Mouse (Mus musculus) C2C12 (cell line): ENCODE data around the gene Myf5. TPM values are rescaled to one million over a fixed set of nuclear protein-coding genes. Genes with fewer than 3 reads are reported as not detected.

Experiments used
- H3K27me3 ChIP-seq: one replicate; pipeline ENCODE4 v1.6.1; 2011; ENCODE audit not compliant: control insufficient read depth, insufficient read depth, insufficient read length
- H3K36me3 ChIP-seq: one replicate; pipeline ENCODE4 v1.6.1; 2011; ENCODE audit not compliant: control insufficient read depth, insufficient read depth
- H3K4me3 ChIP-seq: one replicate; pipeline ENCODE4 v1.5.1; 2011; ENCODE audit warnings: mild to moderate bottlenecking, control low read depth; ENCODE audit not compliant: poor library complexity, insufficient read depth, severe bottlenecking
- H3K79me2 ChIP-seq: one replicate; pipeline ENCODE4 v1.6.1; 2011; ENCODE audit not compliant: control insufficient read depth, insufficient read depth
- H3K79me3 ChIP-seq: one replicate; pipeline ENCODE4 v1.6.1; 2011; ENCODE audit warnings: low read depth, control low read depth
- H3ac ChIP-seq: one replicate; pipeline ENCODE3; 2011; ENCODE audit warnings: low read depth; ENCODE audit not compliant: control insufficient read depth, insufficient read length
- CEBPB ChIP-seq: IDR thresholded peaks from one replicate; pipeline ENCODE4 v1.6.1; 2011; ENCODE audit warnings: low read depth, mild to moderate bottlenecking, control low read depth, moderate library complexity
- CTCF ChIP-seq: IDR thresholded peaks from one replicate; pipeline ENCODE4 v1.5.1; 2011; ENCODE audit not compliant: control insufficient read depth, insufficient read depth, insufficient read length
- FOSL1 ChIP-seq: IDR thresholded peaks from one replicate; pipeline ENCODE4 v1.8.0; 2011; ENCODE audit warnings: mild to moderate bottlenecking, low read length; ENCODE audit not compliant: poor library complexity, insufficient read depth, severe bottlenecking
- MAX ChIP-seq: IDR thresholded peaks from one replicate; pipeline ENCODE4 v1.6.1; 2011; ENCODE audit warnings: mild to moderate bottlenecking, control low read depth
- MYOD1 ChIP-seq: IDR thresholded peaks from one replicate; pipeline ENCODE4 v1.6.1; 2011; ENCODE audit warnings: low read depth; ENCODE audit not compliant: control insufficient read depth, insufficient read length
- MYOG ChIP-seq: IDR thresholded peaks from one replicate; pipeline ENCODE4 v1.6.1; 2011; ENCODE audit not compliant: control insufficient read depth, insufficient read length; ENCODE audit errors: extremely low read depth
- USF1 ChIP-seq: IDR thresholded peaks from one replicate; pipeline ENCODE4 v1.6.1; 2011; ENCODE audit warnings: low read depth, mild to moderate bottlenecking, control low read depth, moderate library complexity
- polyA plus RNA-seq: library from polyadenylated mRNA; unstranded; fragments of >200 nt; fragmentation: generic; extraction: Trizol; gene quantifications from one replicate; pipeline ENCODE4 v1.2.1, GENCODE M21; 2012; ENCODE audit warnings: missing spikeins

Gene Myf5
- polyA plus RNA-seq, 1 experiment: 10.7 TPM

- TF ChIP-seq FOSL1 (no peak), CEBPB (peak; percentile 79)
- Histone ChIP-seq H3K4me3 (no peak overlapping the region), H3K79me3 (no peaks in the 10 kb centered on the region), H3K27me3 (no peaks in the 10 kb centered on the region), H3K36me3 (no peaks in the 10 kb centered on the region), H3K79me2 (no peaks in the 10 kb centered on the region), H3ac (no peak overlapping the region)
Measured at GRCm38 (mm10) chr10:107503430-107503829, 17.5 kb upstream of the Myf5 start.

DNA sequence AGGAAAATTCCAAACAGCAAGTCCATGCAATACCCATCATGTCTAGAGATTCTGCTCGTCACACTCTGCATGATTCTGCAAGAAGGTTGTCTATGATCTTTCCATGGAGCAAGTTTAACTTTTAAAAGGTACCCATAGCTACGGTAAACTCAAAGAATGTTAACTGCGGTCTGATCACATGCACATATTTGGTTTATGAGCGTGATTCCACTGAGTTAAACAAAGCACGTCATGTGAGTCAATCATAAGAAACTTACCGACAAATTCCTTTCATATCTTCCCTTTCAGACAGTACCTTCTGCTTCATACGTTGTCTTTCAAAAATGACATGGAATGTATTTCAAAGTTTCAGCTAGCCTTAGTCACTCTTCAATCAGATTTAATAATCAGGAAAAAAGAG is 16.3 kb upstream of the Myf5 start:
- no peaks in the 10 kb centered on the region for H3K79me3 ChIP-seq
- no peaks in the 10 kb centered on the region for H3K27me3 ChIP-seq
- H3K36me3 ChIP-seq: no peaks in the 10 kb centered on the region
- TF ChIP-seq USF1 (peak; percentile 68), MYOD1 (no peak)
- H3K4me3 ChIP-seq: no peak overlapping the region
- no peaks in the 10 kb centered on the region for H3K79me2 ChIP-seq
- H3ac ChIP-seq: no peak overlapping the region

GRCm38 (mm10) chr10:107499656-107500055 is 13.7 kb upstream of the Myf5 start:
- Histone ChIP-seq H3K4me3 (no peak overlapping the region), H3K79me2 (no peaks in the 10 kb centered on the region), H3K79me3 (no peaks in the 10 kb centered on the region), H3K27me3 (no peaks in the 10 kb centered on the region), H3ac (peak overlapping the region; percentile 33), H3K36me3 (no peaks in the 10 kb centered on the region)
- TF ChIP-seq CEBPB: no peak
- no peak for TF ChIP-seq CTCF
- TF ChIP-seq MYOD1: no peak
- no peak for TF ChIP-seq FOSL1
- TF ChIP-seq MYOG: no peak
- no peak for TF ChIP-seq MAX

- TF ChIP-seq MYOD1 (no peak), CTCF (no peak), CEBPB (no peak), USF1 (no peak)
- no peak overlapping the region for H3ac ChIP-seq
Measured at GRCm38 (mm10) chr10:107496402-107496801, 10.5 kb upstream of the Myf5 start.

GRCm38 (mm10) chr10:107494568-107494967 is 8.6 kb upstream of the Myf5 start, which contains the start of gene Myf6:
Gene Myf6 (minus strand): TSS chr10:107494737.
- no peaks in the 10 kb centered on the region for H3K79me2 ChIP-seq
- H3K4me3 ChIP-seq: no peak within 1 kb of the TSS
- peaks cover 4% of the 10 kb centered on the region for H3K79me3 ChIP-seq

More at GRCm38 (mm10) chr10:107496402-107496801, 10.5 kb upstream of the Myf5 start:
- no peaks in the 10 kb centered on the region for H3K27me3 ChIP-seq
- H3K79me3 ChIP-seq: no peaks in the 10 kb centered on the region
- no peaks in the 10 kb centered on the region for H3K79me2 ChIP-seq
- H3K36me3 ChIP-seq: no peaks in the 10 kb centered on the region
- H3K4me3 ChIP-seq: no peak overlapping the region

GRCm38 (mm10) chr10:107493580-107494474 is 7.9 kb upstream of the Myf5 start:
- H3K79me3 ChIP-seq: peaks cover 4% of the 10 kb centered on the region
- H3K27me3 ChIP-seq: no peaks in the 10 kb centered on the region
- peaks cover 4% of the 10 kb centered on the region for H3K79me2 ChIP-seq
- H3K36me3 ChIP-seq: no peaks in the 10 kb centered on the region
- TF ChIP-seq CTCF (no peak), CEBPB (no peak), MYOG (no peak), MYOD1 (no peak), USF1 (no peak)
- no peak overlapping the region for H3K4me3 ChIP-seq
- H3ac ChIP-seq: no peak overlapping the region

More at GRCm38 (mm10) chr10:107494568-107494967, 8.6 kb upstream of the Myf5 start, which contains the start of gene Myf6:
- TF ChIP-seq FOSL1 (no peak), MYOG (no peak), CTCF (no peak), CEBPB (no peak), MYOD1 (no peak), USF1 (no peak), MAX (no peak)
- Histone ChIP-seq H3K36me3 (no peaks in the 10 kb centered on the region), H3K27me3 (no peaks in the 10 kb centered on the region), H3ac (no peak within 1 kb of the TSS)
